Mouse (Mus musculus): ENCODE results near the gene Acp7.

GRCm38 (mm10) chr7:28577826-28578542 is 53.1 kb downstream of the Acp7 start:
- TF ChIP-seq CTCF (IDR thresholded peaks at IDR 0.05; ENCODE audit: low read depth, low read length) (no peak), TAL1 (conservative IDR thresholded peaks at IDR 0.05; ENCODE audit: low read depth, low read length) (no peak), GATA1 (IDR thresholded peaks at IDR 0.05; ENCODE audit: borderline replicate concordance, low read length) (no peak)

All from G1E (cell line).